Mouse (Mus musculus) G1E (cell line): ENCODE results near the gene Cybc1. TPM values are rescaled to one million over a fixed set of nuclear protein-coding genes. Genes with fewer than 3 reads are reported as not detected.

Experiments
- ATAC-seq: 2 replicates; pipeline ENCODE4 v1.8.0; 2016; ENCODE audit warnings: mild to moderate bottlenecking; ENCODE audit not compliant: insufficient number of reproducible peaks, poor library complexity, low FRiP score, severe bottlenecking; ENCODE audit errors: extremely low read depth
- DNase-seq: peaks from one replicate; pipeline ENCODE4 v3.0.0; 2012; ENCODE audit warnings: low spot score
- H3K27me3 ChIP-seq: 2 replicates; pipeline ENCODE4 v1.6.1; 2012; ENCODE audit warnings: mild to moderate bottlenecking, low read length, inconsistent platforms; ENCODE audit not compliant: insufficient read depth
- H3K36me3 ChIP-seq: replicated peaks from 2 replicates; pipeline ENCODE3; 2012; ENCODE audit warnings: mild to moderate bottlenecking, inconsistent platforms
- H3K4me1 ChIP-seq: 2 replicates; pipeline ENCODE4 v1.6.1; 2012; ENCODE audit warnings: low read depth, low read length, inconsistent platforms, mixed read lengths; ENCODE audit not compliant: insufficient read depth
- H3K4me3 ChIP-seq: 2 replicates; pipeline ENCODE4 v1.5.1; 2012; ENCODE audit warnings: low read depth, mild to moderate bottlenecking, inconsistent platforms, low read length, moderate library complexity, mixed read lengths
- H3K9me3 ChIP-seq: replicated peaks from 2 replicates; pipeline ENCODE4 v1.6.1; 2012; ENCODE audit warnings: inconsistent platforms
- CTCF ChIP-seq: IDR thresholded peaks from 2 replicates; pipeline ENCODE4 v1.5.1; 2012; ENCODE audit warnings: low read depth, low read length, inconsistent platforms, mixed read lengths
- GATA1 ChIP-seq: IDR thresholded peaks from 2 replicates; pipeline ENCODE4 v1.6.1; 2012; ENCODE audit warnings: borderline replicate concordance, low read length, inconsistent platforms, mixed read lengths
- GATA2 ChIP-seq: IDR thresholded peaks from 2 replicates; pipeline ENCODE4 v1.6.1; 2012; ENCODE audit warnings: low read depth, low read length, inconsistent platforms, borderline replicate concordance
- POLR2AphosphoS5 ChIP-seq: IDR thresholded peaks from 2 replicates; pipeline ENCODE4 v1.6.1; 2012; ENCODE audit warnings: low read depth, low read length, inconsistent platforms; ENCODE audit not compliant: insufficient replicate concordance
- TAL1 ChIP-seq: conservative IDR thresholded peaks from 2 replicates; pipeline ENCODE4 v1.6.1; 2012; ENCODE audit warnings: low read depth, low read length, inconsistent platforms, mixed read lengths
- polyA plus RNA-seq: library from polyadenylated mRNA; stranded (reverse); fragments of >175 nt; gene quantifications from 2 replicates; pipeline ENCODE4 v1.2.3, GENCODE M21; 2012
- total RNA-seq, 2 experiments: library from RNA; stranded (forward) in 1 of 2; stranded (reverse) in 1 of 2; fragments of 200-1000 nt in 1 of 2; fragments of >200 nt in 1 of 2; fragmentation: Nextera tagmentation in 1 of 2; gene quantifications; 2 replicates each; pipeline ENCODE4 v1.2.3; 2014 to 2017

Gene Cybc1
- total and polyA plus RNA-seq, 3 experiments: 19.6 to 41.5 (median 23.2) TPM

- DNase-seq: peak; percentile 99
- peaks cover 63% of the 10 kb centered on the region for H3K36me3 ChIP-seq
- peaks cover 48% of the 10 kb centered on the region for H3K4me1 ChIP-seq
Measured at GRCm38 (mm10) chr11:121259160-121260100, 30.3 kb upstream of the Cybc1 start, which contains the start of gene Foxk2. Gene Foxk2, plus strand, starts transcription at chr11:121259990.

GRCm38 (mm10) chr11:121250196-121250595, 21.1 kb upstream of the Cybc1 start:
- H3K36me3 ChIP-seq: peaks cover 97% of the 10 kb centered on the region
- no peaks in the 10 kb centered on the region for H3K27me3 ChIP-seq
- H3K9me3 ChIP-seq: no peaks in the 10 kb centered on the region
- H3K4me3 ChIP-seq: no peak overlapping the region
- TF ChIP-seq GATA2 (no peak), GATA1 (no peak), TAL1 (no peak), CTCF (no peak), POLR2AphosphoS5 (no peak)
- DNase-seq (no peak), ATAC-seq (no peak)
- H3K4me1 ChIP-seq: no peaks in the 10 kb centered on the region

More at GRCm38 (mm10) chr11:121259160-121260100, 30.3 kb upstream of the Cybc1 start, which contains the start of gene Foxk2:
- Histone ChIP-seq H3K27me3 (no peaks in the 10 kb centered on the region), H3K4me3 (peak within 1 kb of the TSS; percentile 99), H3K9me3 (no peaks in the 10 kb centered on the region)
- ATAC-seq: peak; percentile 88
- no peak for TF ChIP-seq POLR2AphosphoS5
- TF ChIP-seq TAL1: no peak
- TF ChIP-seq GATA2: no peak
- TF ChIP-seq CTCF: no peak
- TF ChIP-seq GATA1: no peak

GRCm38 (mm10) chr11:121239669-121240068, 10.5 kb upstream of the Cybc1 start:
- DNase-seq: no peak
- peak; percentile 3; the same call in 1 of the 2 replicates for ATAC-seq
- H3K9me3 ChIP-seq: no peaks in the 10 kb centered on the region
- peaks cover 56% of the 10 kb centered on the region for H3K36me3 ChIP-seq
- H3K27me3 ChIP-seq: no peaks in the 10 kb centered on the region
- H3K4me1 ChIP-seq: peaks cover 57% of the 10 kb centered on the region
- no peak for TF ChIP-seq POLR2AphosphoS5
- TF ChIP-seq TAL1: peak; percentile 75
- H3K4me3 ChIP-seq: peak overlapping the region; percentile 55; the same call in 1 of the 2 replicates

GRCm38 (mm10) chr11:121237345-121238128, 8.4 kb upstream of the Cybc1 start:
- Histone ChIP-seq H3K4me1 (peaks cover 65% of the 10 kb centered on the region), H3K27me3 (no peaks in the 10 kb centered on the region), H3K36me3 (peaks cover 36% of the 10 kb centered on the region), H3K9me3 (no peaks in the 10 kb centered on the region), H3K4me3 (peak overlapping the region; percentile 94)
- TF ChIP-seq GATA1: no peak
- TF ChIP-seq CTCF: no peak
- no peak for TF ChIP-seq TAL1
- TF ChIP-seq GATA2: no peak
- ATAC-seq (no peak), DNase-seq (peak; percentile 22)

GRCm38 (mm10) chr11:121236564-121237344, 7.6 kb upstream of the Cybc1 start, which contains the start of gene Narf:
Gene Narf, plus strand, starts transcription at chr11:121237253.
- H3K4me3 ChIP-seq: peak within 1 kb of the TSS; percentile 94
- ATAC-seq: peak; percentile 98
- peak; percentile 96 for DNase-seq
- peaks cover 28% of the 10 kb centered on the region for H3K36me3 ChIP-seq
- no peaks in the 10 kb centered on the region for H3K9me3 ChIP-seq
- TF ChIP-seq GATA1 (no peak), POLR2AphosphoS5 (no peak), GATA2 (no peak), CTCF (no peak), TAL1 (no peak)
- H3K27me3 ChIP-seq: no peaks in the 10 kb centered on the region
- peaks cover 63% of the 10 kb centered on the region for H3K4me1 ChIP-seq
